Comparison of ENCODE assay signal across 9 mouse cellular contexts in genomic region chr12:44438884-44439283, GRCm38 (mm10).
DNase-seq lines count a peak whose midpoint lies in the region; ATAC-seq lines count a peak whose summit lies in the region.
"Had no signal": no experiment of that assay in that cellular context is flagged by ENCODE, and none has a peak within 500 bp of the region (broad histone marks: within the 10 kb centered on the region; RNA-seq: fewer than 3 reads in every experiment).

No protein-coding gene starts in this region.

- no peak overlapping the region for H3K4me3 ChIP-seq in kidney, embryonic 14.5 days (ENCODE audit: low read length)
- H3K4me3 ChIP-seq in hindbrain, embryonic 10.5 days, result peak overlapping the region; percentile 47
- H3K4me3 ChIP-seq in midbrain, embryonic 14.5 days (replicated peaks; ENCODE audit: low read depth, low read length), result peak overlapping the region; percentile 30
- H3K4me3 ChIP-seq: myocyte had no signal

- H3K27me3 ChIP-seq in kidney, embryonic 14.5 days (ENCODE audit: control insufficient read depth, insufficient read depth, low read length), result no peaks in the 10 kb centered on the region
- no peaks in the 10 kb centered on the region; the same call in 1 of the 2 replicates for H3K27me3 ChIP-seq in hindbrain, embryonic 10.5 days (ENCODE audit: insufficient read depth, poor library complexity, severe bottlenecking)
- H3K27me3 ChIP-seq in midbrain, embryonic 14.5 days (ENCODE audit: control insufficient read depth, insufficient read depth, low read length), result no peaks in the 10 kb centered on the region

- no peak for ATAC-seq in kidney, embryonic 14.5 days (ENCODE audit: low FRiP score, low TSS enrichment)
- peak; percentile 77 for ATAC-seq in midbrain, embryonic 14.5 days (ENCODE audit: low FRiP score, low TSS enrichment)
- no peak for ATAC-seq in CD4-positive, CD25-positive, alpha-beta regulatory T cell, adult 4 months

- peak overlapping the region; percentile 28; the same call in 1 of the 2 replicates for H3K4me2 ChIP-seq in kidney, embryonic 14.5 days (replicated peaks; ENCODE audit: low read depth, low read length)
- peak overlapping the region; percentile 58 for H3K4me2 ChIP-seq in midbrain, embryonic 14.5 days (ENCODE audit: low read length)

- no peaks in the 10 kb centered on the region for H3K36me3 ChIP-seq in kidney, embryonic 14.5 days (ENCODE audit: control insufficient read depth, insufficient read depth, low read length)
- peaks cover 7% of the 10 kb centered on the region for H3K36me3 ChIP-seq in hindbrain, embryonic 10.5 days
- peaks cover 5% of the 10 kb centered on the region; the same call in 1 of the 2 replicates for H3K36me3 ChIP-seq in midbrain, embryonic 14.5 days (ENCODE audit: control insufficient read depth, insufficient read depth, low read length)

- no peaks in the 10 kb centered on the region for H3K4me1 ChIP-seq in kidney, embryonic 14.5 days (ENCODE audit: control insufficient read depth, insufficient read depth, low read length)
- peaks cover 46% of the 10 kb centered on the region for H3K4me1 ChIP-seq in hindbrain, embryonic 10.5 days (replicated peaks)
- H3K4me1 ChIP-seq in midbrain, embryonic 14.5 days (ENCODE audit: control insufficient read depth, insufficient read depth, low read length), result peaks cover 47% of the 10 kb centered on the region

- DNase-seq in kidney, postnatal 14 days, result no peak
- DNase-seq in cerebellum, postnatal 10 days, result peak; percentile 66 to 74
- DNase-seq in hindbrain, embryonic 10.5 days (ENCODE audit: low spot score), result peak; percentile 59
- peak; percentile 80 for DNase-seq in midbrain, embryonic 14.5 days
- DNase-seq in left cerebral cortex, adult 11 months (ENCODE audit: low spot score), result no peak
- no peak for DNase-seq in ovary, postnatal 14 days (ENCODE audit: low spot score)

- H3K9me3 ChIP-seq in kidney, embryonic 14.5 days (ENCODE audit: control insufficient read depth, low read length), result no peaks in the 10 kb centered on the region
- peaks cover 6% of the 10 kb centered on the region; the same call in 1 of the 2 replicates for H3K9me3 ChIP-seq in hindbrain, embryonic 10.5 days
- no peaks in the 10 kb centered on the region for H3K9me3 ChIP-seq in midbrain, embryonic 14.5 days (ENCODE audit: control insufficient read depth, low read length)

- no peak overlapping the region for H3K9ac ChIP-seq in kidney, embryonic 14.5 days (ENCODE audit: low read depth, low read length)
- H3K9ac ChIP-seq in midbrain, embryonic 14.5 days (replicated peaks; ENCODE audit: low read length), result peak overlapping the region; percentile 48

- WGBS in kidney, embryonic 14.5 days, result 10% methylated on average over 8 of the region's 8 CpGs
- WGBS in hindbrain, embryonic 10.5 days, result 1% methylated on average over 8 of the region's 8 CpGs
- under 1% methylated on average over 8 of the region's 8 CpGs for WGBS in midbrain, embryonic 14.5 days

- H3K27ac ChIP-seq in kidney, embryonic 14.5 days (ENCODE audit: low read depth, low read length), result no peak overlapping the region
- peak overlapping the region; percentile 76 for H3K27ac ChIP-seq in hindbrain, embryonic 10.5 days
- peak overlapping the region; percentile 85 for H3K27ac ChIP-seq in midbrain, embryonic 14.5 days (replicated peaks; ENCODE audit: low read depth, low read length)

Comparison
In these comparisons a context has a peak if more than half of its experiments do, and no peak if none do; other contexts are left out.
1. DNase-seq: peak in cerebellum, postnatal 10 days (2 of 2), hindbrain, embryonic 10.5 days (single experiment) and midbrain, embryonic 14.5 days (single experiment); none in kidney, postnatal 14 days (single experiment), left cerebral cortex, adult 11 months (single experiment) and ovary, postnatal 14 days (single experiment).